Mouse (Mus musculus): ENCODE data around the gene Poln.

Gene Poln

GRCm38 (mm10) chr5:34105681-34106080 is 63.6 kb downstream of the Poln start:
- in situ Hi-C loops (cut with MboI) = no loop called here

- in situ Hi-C loops (cut with MboI) = no loop called here
Measured at GRCm38 (mm10) chr5:34097333-34097732, 71.9 kb downstream of the Poln start.

GRCm38 (mm10) chr5:34093021-34093420 is 76.2 kb downstream of the Poln start:
- in situ Hi-C loops (cut with MboI) = no loop called here

- in situ Hi-C loops (cut with MboI) = no loop called here
Measured at GRCm38 (mm10) chr5:34032520-34032919, 136.7 kb downstream of the Poln start.

GRCm38 (mm10) chr5:34031022-34031421 is 138.2 kb downstream of the Poln start:
- in situ Hi-C loops (cut with MboI) = no loop called here

GRCm38 (mm10) chr5:34030101-34030500 is 139.1 kb downstream of the Poln start:
- in situ Hi-C loops (cut with MboI) = no loop called here

- in situ Hi-C loops (cut with MboI) = no loop called here
Measured at GRCm38 (mm10) chr5:34018968-34019367, 150.3 kb downstream of the Poln start.

GRCm38 (mm10) chr5:34014652-34015051 is 154.6 kb downstream of the Poln start:
- in situ Hi-C loops (cut with MboI) = no loop called here

GRCm38 (mm10) chr5:34007392-34007941 is 161.8 kb downstream of the Poln start:
- in situ Hi-C loops (cut with MboI) = no loop called here

- in situ Hi-C loops (cut with MboI) = no loop called here
Measured at GRCm38 (mm10) chr5:34006832-34007231, 162.4 kb downstream of the Poln start.

- in situ Hi-C loops (cut with MboI) = no loop called here
Measured at GRCm38 (mm10) chr5:34004618-34005017, 164.6 kb downstream of the Poln start.

- in situ Hi-C loops (cut with MboI) = no loop called here
Measured at GRCm38 (mm10) chr5:34002636-34003035, 166.6 kb downstream of the Poln start.

- in situ Hi-C loops (cut with MboI) = no loop called here
Measured at GRCm38 (mm10) chr5:34001401-34001800, 167.8 kb downstream of the Poln start.

- in situ Hi-C loops (cut with MboI) = no loop called here
Measured at GRCm38 (mm10) chr5:34000809-34001208, 168.4 kb downstream of the Poln start.

- in situ Hi-C loops (cut with MboI) = no loop called here
Measured at GRCm38 (mm10) chr5:33999466-34000090, 169.7 kb downstream of the Poln start.

GRCm38 (mm10) chr5:33998505-33998877 is 170.8 kb downstream of the Poln start:
- in situ Hi-C loops (cut with MboI) = no loop called here

GRCm38 (mm10) chr5:33997829-33998504 is 171.3 kb downstream of the Poln start:
- in situ Hi-C loops (cut with MboI) = no loop called here

GRCm38 (mm10) chr5:33997051-33997741 is 172.1 kb downstream of the Poln start:
- in situ Hi-C loops (cut with MboI) = no loop called here

GRCm38 (mm10) chr5:33996694-33997045 is 172.6 kb downstream of the Poln start:
- in situ Hi-C loops (cut with MboI) = no loop called here

- in situ Hi-C loops (cut with MboI) = no loop called here
Measured at GRCm38 (mm10) chr5:33995843-33996693, 173.2 kb downstream of the Poln start, which contains the start of gene Nat8l. Gene Nat8l (plus strand): TSS chr5:33995984.

GRCm38 (mm10) chr5:33994671-33995625 is 174.3 kb downstream of the Poln start:
- in situ Hi-C loops (cut with MboI) = no loop called here

Data from mature B cell (primary cell).